Mouse (Mus musculus): Measurements from ENCODE around the gene Fbln7. TPM values are rescaled to one million over a fixed set of nuclear protein-coding genes. Genes with fewer than 3 reads are reported as not detected.

Gene Fbln7
- polyA plus RNA-seq, 1 experiment = not detected

DNA sequence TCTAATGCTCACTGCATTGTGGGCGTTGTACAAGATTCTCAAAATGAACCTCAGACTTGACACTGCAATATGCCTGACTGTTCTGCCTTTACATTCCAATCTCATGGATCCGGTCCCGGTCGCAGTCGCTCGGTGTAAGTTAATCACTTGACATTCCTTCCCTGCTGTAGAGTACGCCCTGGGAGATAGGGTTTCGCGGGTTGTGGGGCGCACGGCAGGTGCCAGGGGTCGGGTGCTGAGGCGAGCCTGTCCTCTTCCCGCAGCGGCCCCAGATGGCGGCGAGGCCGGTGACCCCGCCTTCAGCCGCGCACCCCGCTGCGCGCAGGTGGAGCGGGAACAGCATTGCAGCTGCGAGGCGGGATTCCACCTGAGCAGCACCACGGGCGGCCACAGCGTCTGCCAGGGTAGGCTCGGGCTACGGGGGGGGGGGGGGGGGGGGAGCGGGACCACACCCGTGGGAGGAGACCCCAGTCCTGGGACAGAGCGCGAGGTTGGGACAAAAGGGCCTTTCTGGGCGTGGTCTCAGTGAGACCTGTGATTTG is 29.5 kb downstream of the Fbln7 start:
- Histone ChIP-seq H3K4me3 (ENCODE audit: insufficient read depth, low read length) (0 out of 2 replicates have a peak overlapping the region, but pooled peaks have one; percentile 14), H3K4me1 (ENCODE audit: control insufficient read depth, insufficient read depth, low read length) (no peaks in the 10 kb centered on the region), H3K27ac (ENCODE audit: insufficient read depth, low read depth, low read length) (no peak overlapping the region)
- TF ChIP-seq CTCF (IDR thresholded peaks at IDR 0.05; ENCODE audit: low read depth, low read length) (no peak), POLR2A (IDR thresholded peaks at IDR 0.05; ENCODE audit: borderline replicate concordance, low read depth, low read length) (no peak)

DNA sequence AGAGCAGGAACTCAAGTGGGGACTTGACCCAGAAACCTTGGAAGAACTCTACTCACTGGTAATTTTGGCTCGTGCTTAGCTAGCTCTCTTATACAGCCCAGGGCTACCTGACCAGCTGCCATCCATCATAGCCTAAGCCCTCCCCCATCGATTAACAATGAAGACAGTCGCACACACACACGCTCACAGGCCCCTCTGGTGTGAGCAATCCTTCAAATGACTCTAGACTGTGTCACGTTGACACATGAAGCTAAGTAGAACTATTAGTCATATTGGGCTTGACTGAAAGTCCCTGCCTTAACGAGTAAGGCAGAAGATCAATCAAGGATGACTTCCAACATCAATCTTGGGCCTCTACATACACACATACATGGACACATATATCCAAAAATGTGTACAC is 40.1 kb downstream of the Fbln7 start:
- Histone ChIP-seq H3K4me3 (ENCODE audit: insufficient read depth, low read length) (no peak overlapping the region), H3K4me1 (ENCODE audit: control insufficient read depth, insufficient read depth, low read length) (no peaks in the 10 kb centered on the region), H3K27ac (ENCODE audit: insufficient read depth, low read depth, low read length) (no peak overlapping the region)
- TF ChIP-seq POLR2A (IDR thresholded peaks at IDR 0.05; ENCODE audit: borderline replicate concordance, low read depth, low read length) (no peak), CTCF (IDR thresholded peaks at IDR 0.05; ENCODE audit: low read depth, low read length) (no peak)

GRCm38 (mm10) chr2:128903661-128904060 is 40.9 kb downstream of the Fbln7 start:
- no peak overlapping the region for H3K4me3 ChIP-seq (ENCODE audit: insufficient read depth, low read length)

GRCm38 (mm10) chr2:128914978-128915377 is 52.2 kb downstream of the Fbln7 start:
- no peak overlapping the region for H3K27ac ChIP-seq (ENCODE audit: insufficient read depth, low read depth, low read length)
- H3K4me3 ChIP-seq (ENCODE audit: insufficient read depth, low read length) = no peak overlapping the region
- no peaks in the 10 kb centered on the region; the same call in 1 of the 2 replicates for H3K4me1 ChIP-seq (ENCODE audit: control insufficient read depth, insufficient read depth, low read length)
- no peak for TF ChIP-seq POLR2A (IDR thresholded peaks at IDR 0.05; ENCODE audit: borderline replicate concordance, low read depth, low read length)
- TF ChIP-seq CTCF (IDR thresholded peaks at IDR 0.05; ENCODE audit: low read depth, low read length) = no peak

More at GRCm38 (mm10) chr2:128903661-128904060, 40.9 kb downstream of the Fbln7 start:
- Histone ChIP-seq H3K27ac (ENCODE audit: insufficient read depth, low read depth, low read length) (no peak overlapping the region), H3K4me1 (ENCODE audit: control insufficient read depth, insufficient read depth, low read length) (no peaks in the 10 kb centered on the region)
- TF ChIP-seq POLR2A (IDR thresholded peaks at IDR 0.05; ENCODE audit: borderline replicate concordance, low read depth, low read length) (no peak), CTCF (IDR thresholded peaks at IDR 0.05; ENCODE audit: low read depth, low read length) (no peak)

DNA sequence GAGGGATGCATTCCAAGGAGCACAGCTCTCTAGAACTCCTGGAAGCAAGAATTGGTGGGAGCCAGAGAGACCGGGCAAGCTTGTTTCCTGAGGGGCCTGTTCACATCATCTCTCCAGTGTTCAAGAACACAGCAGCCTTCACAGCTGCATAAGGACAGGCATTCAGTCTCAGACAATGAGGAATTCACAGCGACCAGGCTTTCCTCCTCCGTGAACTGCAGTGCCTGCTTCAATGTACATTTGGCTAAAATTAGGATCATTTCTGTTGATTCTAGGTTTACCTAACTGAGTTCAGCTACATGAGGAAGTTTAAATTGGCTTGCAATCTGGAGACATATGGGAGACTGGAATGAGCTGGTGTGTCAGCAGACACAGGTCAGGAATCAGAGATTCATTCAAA is 53.7 kb downstream of the Fbln7 start:
- Histone ChIP-seq H3K27ac (ENCODE audit: insufficient read depth, low read depth, low read length) (no peak overlapping the region), H3K4me1 (ENCODE audit: control insufficient read depth, insufficient read depth, low read length) (no peaks in the 10 kb centered on the region; the same call in none of the 2 replicates), H3K4me3 (ENCODE audit: insufficient read depth, low read length) (no peak overlapping the region)
- TF ChIP-seq CTCF (IDR thresholded peaks at IDR 0.05; ENCODE audit: low read depth, low read length) (no peak), POLR2A (IDR thresholded peaks at IDR 0.05; ENCODE audit: borderline replicate concordance, low read depth, low read length) (no peak)

DNA sequence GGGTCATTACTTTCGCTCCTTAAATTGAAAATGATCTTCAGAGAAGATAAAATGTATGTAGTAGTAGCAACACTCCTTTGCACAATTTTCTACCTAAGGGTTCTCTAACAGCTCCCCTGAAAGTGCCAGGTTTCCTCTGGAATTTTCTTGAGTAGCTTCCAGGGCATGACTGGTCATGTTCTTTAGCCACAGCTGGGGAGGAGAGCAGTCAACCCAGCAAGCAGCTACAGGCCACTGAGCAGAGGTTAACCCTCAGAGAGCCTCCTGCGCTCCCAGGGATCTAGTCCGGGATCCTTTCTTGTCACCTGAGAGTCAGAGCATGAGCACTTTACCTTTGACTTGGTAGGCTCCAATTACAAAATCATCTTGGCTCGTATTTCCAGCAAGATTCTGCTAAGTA is 62.0 kb downstream of the Fbln7 start:
- H3K27ac ChIP-seq (ENCODE audit: insufficient read depth, low read depth, low read length) = no peak overlapping the region
- H3K4me3 ChIP-seq (ENCODE audit: insufficient read depth, low read length) = no peak overlapping the region
- TF ChIP-seq CTCF (IDR thresholded peaks at IDR 0.05; ENCODE audit: low read depth, low read length) (no peak), POLR2A (IDR thresholded peaks at IDR 0.05; ENCODE audit: borderline replicate concordance, low read depth, low read length) (no peak)
- H3K4me1 ChIP-seq (ENCODE audit: control insufficient read depth, insufficient read depth, low read length) = peaks cover 2% of the 10 kb centered on the region; the same call in 1 of the 2 replicates

GRCm38 (mm10) chr2:128928446-128928845 is 65.7 kb downstream of the Fbln7 start:
- Histone ChIP-seq H3K27ac (ENCODE audit: insufficient read depth, low read depth, low read length) (no peak overlapping the region), H3K4me1 (ENCODE audit: control insufficient read depth, insufficient read depth, low read length) (0 out of 2 replicates have a peak, but pooled peaks cover 2% of the 10 kb centered on the region), H3K4me3 (ENCODE audit: insufficient read depth, low read length) (no peak overlapping the region)
- TF ChIP-seq POLR2A (IDR thresholded peaks at IDR 0.05; ENCODE audit: borderline replicate concordance, low read depth, low read length) (no peak), CTCF (IDR thresholded peaks at IDR 0.05; ENCODE audit: low read depth, low read length) (no peak)

GRCm38 (mm10) chr2:128930704-128931103 is 67.9 kb downstream of the Fbln7 start:
- 0 out of 2 replicates have a peak, but pooled peaks cover 2% of the 10 kb centered on the region for H3K4me1 ChIP-seq (ENCODE audit: control insufficient read depth, insufficient read depth, low read length)
- H3K27ac ChIP-seq (ENCODE audit: insufficient read depth, low read depth, low read length) = no peak overlapping the region
- H3K4me3 ChIP-seq (ENCODE audit: insufficient read depth, low read length) = no peak overlapping the region
- no peak for TF ChIP-seq POLR2A (IDR thresholded peaks at IDR 0.05; ENCODE audit: borderline replicate concordance, low read depth, low read length)

DNA sequence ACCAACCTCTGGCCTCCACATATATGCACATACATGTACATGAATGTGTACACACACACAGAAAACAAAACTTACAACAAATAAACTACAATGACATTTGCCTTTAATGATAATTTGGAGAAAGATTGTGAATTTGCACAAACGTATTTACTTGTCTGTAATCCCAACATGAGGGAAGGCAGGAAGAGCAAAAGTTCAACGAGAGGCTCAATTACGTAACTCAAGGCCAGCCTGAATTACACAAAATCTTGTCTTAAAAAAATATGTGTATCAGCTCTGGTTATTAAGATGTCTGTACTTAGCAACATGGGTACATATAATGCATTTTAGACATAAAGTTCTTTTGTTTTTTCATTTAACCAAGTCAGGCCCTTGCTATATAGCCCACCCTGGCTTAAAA is 73.5 kb downstream of the Fbln7 start:
- H3K27ac ChIP-seq (ENCODE audit: insufficient read depth, low read depth, low read length) = no peak overlapping the region
- peaks cover 4% of the 10 kb centered on the region; the same call in 1 of the 2 replicates for H3K4me1 ChIP-seq (ENCODE audit: control insufficient read depth, insufficient read depth, low read length)
- H3K4me3 ChIP-seq (ENCODE audit: insufficient read depth, low read length) = no peak overlapping the region
- no peak for TF ChIP-seq POLR2A (IDR thresholded peaks at IDR 0.05; ENCODE audit: borderline replicate concordance, low read depth, low read length)
- TF ChIP-seq CTCF (IDR thresholded peaks at IDR 0.05; ENCODE audit: low read depth, low read length) = no peak

DNA sequence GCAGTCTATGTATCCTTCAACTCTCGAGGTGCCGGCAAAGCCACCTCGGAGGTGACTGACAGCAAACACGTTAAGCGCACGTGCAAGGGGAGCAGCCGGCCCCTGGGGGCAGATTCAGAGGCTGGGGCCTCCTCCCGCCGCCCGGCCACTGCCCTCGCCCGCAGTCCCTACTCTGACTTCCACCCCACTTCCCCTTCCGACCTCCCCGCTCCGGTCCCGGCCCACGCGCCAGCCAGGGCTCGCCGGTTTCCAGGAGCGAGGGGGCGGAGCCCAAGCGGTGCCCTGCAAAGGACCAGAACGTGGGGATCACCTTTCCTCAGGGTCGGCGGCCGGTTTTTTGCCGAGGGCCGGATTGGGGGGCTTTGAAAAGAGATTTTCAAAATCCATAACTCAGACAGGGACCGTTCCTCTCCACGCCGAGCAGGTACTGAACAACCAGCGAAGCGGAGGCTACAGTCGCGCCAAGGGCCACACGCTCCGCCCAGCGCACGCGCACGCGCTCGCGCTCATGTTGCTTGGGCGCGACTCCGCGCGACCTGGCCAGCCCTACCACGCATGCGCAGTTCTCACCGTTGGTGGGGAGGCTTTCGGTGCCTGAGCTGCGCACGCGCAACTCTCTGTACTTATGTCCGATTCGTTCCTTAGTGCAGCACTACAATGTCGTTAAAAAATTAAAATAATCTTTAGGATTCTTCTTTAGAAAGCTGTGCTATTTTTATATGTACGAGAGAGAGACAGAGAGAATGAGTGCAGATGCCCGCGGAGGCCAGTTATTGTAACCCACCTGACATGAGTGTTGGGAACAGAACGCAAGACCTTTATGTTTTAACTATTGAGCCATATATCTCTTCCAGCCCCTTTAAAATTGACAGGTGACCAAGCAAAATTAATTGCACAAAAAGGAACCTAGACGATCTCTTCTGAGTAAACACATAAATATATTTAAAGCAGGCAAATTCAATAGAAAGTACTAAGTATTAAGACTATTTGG is 81.1 kb downstream of the Fbln7 start, which contains the start of gene Zc3h8:
Gene Zc3h8 (minus strand): TSS at position 540 of the 991 bp plus-strand sequence.
- TF ChIP-seq CTCF (IDR thresholded peaks at IDR 0.05; ENCODE audit: low read depth, low read length) (no peak), POLR2A (IDR thresholded peaks at IDR 0.05; ENCODE audit: borderline replicate concordance, low read depth, low read length) (no peak)
- H3K4me1 ChIP-seq (ENCODE audit: control insufficient read depth, insufficient read depth, low read length) = peaks cover 3% of the 10 kb centered on the region
- H3K4me3 ChIP-seq (ENCODE audit: insufficient read depth, low read length) = peak within 1 kb of the TSS; percentile 80
- H3K27ac ChIP-seq (ENCODE audit: insufficient read depth, low read depth, low read length) = peak within 1 kb of the TSS; percentile 83

Other genes starting within 250 kb of the Fbln7 start
- gene Anapc1, start 175.6 kb upstream of the Fbln7 start, polyA plus RNA-seq (2012; ENCODE audit: insufficient read depth, insufficient read length, missing spikeins) = 57.0 and 61.1 TPM in 2 replicates
- gene Mertk, start 164.0 kb upstream of the Fbln7 start, polyA plus RNA-seq (2012; ENCODE audit: insufficient read depth, insufficient read length, missing spikeins) = 52.5 and 53.2 TPM in 2 replicates
- gene Tmem87b, start 44.9 kb upstream of the Fbln7 start, polyA plus RNA-seq (2012; ENCODE audit: insufficient read depth, insufficient read length, missing spikeins) = 57.6 and 61.0 TPM in 2 replicates
- 4.1 and 4.7 TPM in 2 replicates for gene Zc3h8, start 81.1 kb downstream of the Fbln7 start, polyA plus RNA-seq (2012; ENCODE audit: insufficient read depth, insufficient read length, missing spikeins)
- gene Zc3h6, start 104.4 kb downstream of the Fbln7 start, polyA plus RNA-seq (2012; ENCODE audit: insufficient read depth, insufficient read length, missing spikeins) = 5.4 TPM in 2 replicates
- gene Gm10762, start 104.7 kb downstream of the Fbln7 start, polyA plus RNA-seq (2012; ENCODE audit: insufficient read depth, insufficient read length, missing spikeins) = 1.2 and 1.6 TPM in 2 replicates
- gene Vinac1, start 185.2 kb downstream of the Fbln7 start, polyA plus RNA-seq (2012; ENCODE audit: insufficient read depth, insufficient read length, missing spikeins) = not detected in 2 replicates
- 5.9 and 7.5 TPM in 2 replicates for gene Ttl, start 203.0 kb downstream of the Fbln7 start, polyA plus RNA-seq (2012; ENCODE audit: insufficient read depth, insufficient read length, missing spikeins)
- 6.8 and 8.3 TPM in 2 replicates for gene Polr1b, start 238.0 kb downstream of the Fbln7 start, polyA plus RNA-seq (2012; ENCODE audit: insufficient read depth, insufficient read length, missing spikeins)

All from bone marrow macrophage, adult 2 months (primary cell).